Mouse (Mus musculus): ENCODE data around the gene Ddx28. TPM values are rescaled to one million over a fixed set of nuclear protein-coding genes. Genes with fewer than 3 reads are reported as not detected.
"Not testable (repeated sequence)": the region's sequence is repeated elsewhere in the genome, so short reads cannot be mapped to it uniquely, and the experiment has no call there.

The Ddx28 gene
- polyA plus RNA-seq, 1 experiment from 2014 or later: 10.2 TPM

DNA sequence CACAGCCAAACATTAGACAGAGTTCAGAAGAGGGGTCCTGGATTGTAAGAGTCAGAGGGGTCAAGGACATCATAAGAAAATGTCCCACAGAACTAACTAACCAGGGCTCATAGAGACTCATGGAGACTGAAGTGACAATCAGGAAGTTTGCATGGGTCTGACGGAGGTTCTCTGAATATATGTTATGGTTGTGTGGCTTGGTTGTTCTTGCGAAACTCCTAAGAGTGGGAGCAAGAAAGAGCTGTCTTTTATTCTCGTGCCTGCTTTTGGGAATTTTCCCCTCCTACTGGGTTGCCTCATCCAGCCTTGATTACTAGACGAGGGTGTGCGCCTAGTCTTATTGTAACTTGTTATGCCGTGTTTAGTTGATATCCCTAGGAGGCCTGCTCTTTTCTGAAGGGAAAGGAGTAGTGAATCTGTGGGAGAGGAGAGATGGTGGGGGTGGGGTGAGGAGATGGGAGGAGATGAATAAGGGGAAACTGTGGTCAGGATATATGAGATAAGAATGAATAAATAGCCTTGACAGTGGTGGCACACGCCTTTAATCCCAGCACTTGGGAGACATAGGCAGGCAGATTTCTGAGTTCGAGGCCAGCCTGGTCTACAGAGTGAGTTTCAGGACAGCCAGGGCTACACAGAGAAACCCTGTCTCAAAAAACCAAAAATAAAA, 7.0 kb downstream of the Ddx28 start:
- no peaks in the 10 kb centered on the region for H3K36me3 ChIP-seq (ENCODE audit: inconsistent target)
- H3K4me3 ChIP-seq (ENCODE audit: inconsistent target): no peak overlapping the region
- WGBS (ENCODE audit: missing documents): 21% methylated on average over 8 of the region's 8 CpGs
- peaks cover 17% of the 10 kb centered on the region for H3K79me2 ChIP-seq (ENCODE audit: inconsistent target)
- peak overlapping the region; percentile 93 for H3K27ac ChIP-seq

- WGBS (ENCODE audit: missing documents): 98% methylated on average over 4 of the region's 4 CpGs
- no peak overlapping the region for H3K4me3 ChIP-seq (ENCODE audit: inconsistent target)
- no peaks in the 10 kb centered on the region for H3K36me3 ChIP-seq (ENCODE audit: inconsistent target)
- no peaks in the 10 kb centered on the region for H3K79me2 ChIP-seq (ENCODE audit: inconsistent target)
- H3K27ac ChIP-seq: no peak overlapping the region
Observed at GRCm38 (mm10) chr8:106001908-106002307, 9.8 kb downstream of the Ddx28 start.

DNA sequence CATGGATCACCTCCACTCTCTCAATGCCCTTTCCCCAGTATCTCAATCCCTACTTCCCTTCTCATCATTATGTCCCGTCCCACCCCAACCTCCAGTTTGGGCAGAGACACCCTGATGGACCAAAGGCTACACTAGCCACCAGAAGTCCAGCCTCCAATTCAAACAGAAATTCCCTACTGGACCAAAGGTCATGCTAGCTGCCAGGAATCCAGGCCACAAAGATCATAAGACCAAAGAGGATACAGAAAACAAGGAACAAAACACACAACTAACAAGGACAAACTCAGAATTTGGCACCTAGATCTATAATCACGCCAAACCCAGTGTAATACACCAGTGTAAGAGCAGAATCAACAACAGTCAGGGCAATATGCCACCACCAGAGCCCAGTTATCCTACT, 12.7 kb downstream of the Ddx28 start:
- 100% methylated on average over 2 of the region's 2 CpGs for WGBS (ENCODE audit: missing documents)
- no peaks in the 10 kb centered on the region for H3K79me2 ChIP-seq (ENCODE audit: inconsistent target)
- no peak overlapping the region for H3K27ac ChIP-seq
- no peak overlapping the region for H3K4me3 ChIP-seq (ENCODE audit: inconsistent target)
- H3K36me3 ChIP-seq (ENCODE audit: inconsistent target): no peaks in the 10 kb centered on the region

GRCm38 (mm10) chr8:105996359-105996758, 15.3 kb downstream of the Ddx28 start:
- H3K4me3 ChIP-seq (ENCODE audit: inconsistent target): no peak overlapping the region

DNA sequence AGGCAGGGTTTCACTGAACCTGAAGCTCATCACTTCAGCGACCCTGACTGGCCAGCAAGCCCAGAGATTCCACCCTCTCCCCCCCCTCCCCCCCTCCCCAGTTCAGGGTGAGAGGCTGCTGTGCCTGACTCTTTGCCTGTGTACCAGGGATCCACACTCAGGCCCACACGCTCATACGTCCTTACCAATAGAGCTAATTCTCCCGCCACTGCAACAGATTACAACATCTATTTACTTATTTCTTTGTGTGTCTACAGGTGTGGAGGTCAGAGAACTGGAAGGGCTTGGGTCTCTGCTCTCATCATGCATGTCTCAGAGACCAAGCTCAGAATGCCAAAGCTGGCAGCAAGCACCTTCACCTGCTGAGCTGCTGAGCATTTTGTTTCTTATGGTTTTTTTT, 18.5 kb downstream of the Ddx28 start:
- Histone ChIP-seq H3K79me2 (ENCODE audit: inconsistent target) (peaks cover 18% of the 10 kb centered on the region), H3K4me3 (ENCODE audit: inconsistent target) (no peak overlapping the region), H3K36me3 (ENCODE audit: inconsistent target) (peaks cover 12% of the 10 kb centered on the region), H3K27ac (no peak overlapping the region)
- WGBS (ENCODE audit: missing documents): 90% methylated on average over 4 of the region's 4 CpGs

More at GRCm38 (mm10) chr8:105996359-105996758, 15.3 kb downstream of the Ddx28 start:
- peak overlapping the region; percentile 91 for H3K27ac ChIP-seq
- WGBS (ENCODE audit: missing documents): 2% methylated on average over 5 of the region's 7 CpGs
- H3K36me3 ChIP-seq (ENCODE audit: inconsistent target): no peaks in the 10 kb centered on the region
- H3K79me2 ChIP-seq (ENCODE audit: inconsistent target): peaks cover under 1% of the 10 kb centered on the region; the same call in 1 of the 2 replicates

GRCm38 (mm10) chr8:105992499-105992898, 19.2 kb downstream of the Ddx28 start:
- WGBS (ENCODE audit: missing documents): 38% methylated on average over 5 of the region's 5 CpGs
- Histone ChIP-seq H3K36me3 (ENCODE audit: inconsistent target) (peaks cover 20% of the 10 kb centered on the region), H3K4me3 (ENCODE audit: inconsistent target) (no peak overlapping the region), H3K27ac (peak overlapping the region; percentile 86), H3K79me2 (ENCODE audit: inconsistent target) (peaks cover 18% of the 10 kb centered on the region)

DNA sequence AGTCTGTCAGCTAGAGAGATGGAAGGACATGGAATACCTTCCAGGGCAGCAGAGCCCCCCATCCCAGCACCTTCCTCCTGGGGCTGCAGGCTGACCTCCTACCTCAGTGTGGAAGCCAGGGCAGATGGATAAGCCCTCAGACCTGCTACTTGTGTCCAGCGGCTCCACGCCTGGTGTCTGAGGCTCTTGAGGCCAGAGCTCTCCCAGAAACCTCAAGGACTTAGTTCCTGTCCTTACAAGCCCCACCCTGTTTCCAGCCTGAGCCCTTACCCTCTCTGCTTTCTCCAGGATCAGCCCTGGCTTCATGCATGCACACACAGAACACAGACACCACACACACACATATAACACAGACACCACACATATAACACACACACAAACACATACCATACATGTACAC, 20.1 kb downstream of the Ddx28 start:
- H3K27ac ChIP-seq: peak overlapping the region; percentile 86
- peaks cover 18% of the 10 kb centered on the region for H3K79me2 ChIP-seq (ENCODE audit: inconsistent target)
- 25% methylated on average over 2 of the region's 2 CpGs for WGBS (ENCODE audit: missing documents)
- H3K36me3 ChIP-seq (ENCODE audit: inconsistent target): peaks cover 24% of the 10 kb centered on the region
- peak overlapping the region; percentile 35 for H3K4me3 ChIP-seq (ENCODE audit: inconsistent target)

- Histone ChIP-seq H3K79me2 (ENCODE audit: inconsistent target) (peaks cover 18% of the 10 kb centered on the region), H3K36me3 (ENCODE audit: inconsistent target) (peaks cover 24% of the 10 kb centered on the region), H3K27ac (peak within 1 kb of the TSS; percentile 86), H3K4me3 (ENCODE audit: inconsistent target) (peak within 1 kb of the TSS; percentile 35)
- 13% methylated on average over 15 of the region's 15 CpGs for WGBS (ENCODE audit: missing documents)
Observed at GRCm38 (mm10) chr8:105990856-105991387, 20.8 kb downstream of the Ddx28 start, which contains the start of gene Dus2. Dus2 (plus strand) TSS chr8:105991337.

GRCm38 (mm10) chr8:105988546-105988945, 23.1 kb downstream of the Ddx28 start:
- 94% methylated on average over 11 of the region's 11 CpGs for WGBS (ENCODE audit: missing documents)
- Histone ChIP-seq H3K36me3 (ENCODE audit: inconsistent target) (peaks cover 32% of the 10 kb centered on the region), H3K27ac (no peak overlapping the region), H3K79me2 (ENCODE audit: inconsistent target) (peaks cover 18% of the 10 kb centered on the region), H3K4me3 (ENCODE audit: inconsistent target) (no peak overlapping the region)

GRCm38 (mm10) chr8:105983406-105983805, 28.3 kb downstream of the Ddx28 start:
- WGBS (ENCODE audit: missing documents): 35% methylated on average over 5 of the region's 11 CpGs
- H3K27ac ChIP-seq: peak overlapping the region; percentile 48
- H3K79me2 ChIP-seq (ENCODE audit: inconsistent target); H3K4me3 ChIP-seq (ENCODE audit: inconsistent target): not testable (repeated sequence)
- peaks cover 22% of the 10 kb centered on the region for H3K36me3 ChIP-seq (ENCODE audit: inconsistent target)

DNA sequence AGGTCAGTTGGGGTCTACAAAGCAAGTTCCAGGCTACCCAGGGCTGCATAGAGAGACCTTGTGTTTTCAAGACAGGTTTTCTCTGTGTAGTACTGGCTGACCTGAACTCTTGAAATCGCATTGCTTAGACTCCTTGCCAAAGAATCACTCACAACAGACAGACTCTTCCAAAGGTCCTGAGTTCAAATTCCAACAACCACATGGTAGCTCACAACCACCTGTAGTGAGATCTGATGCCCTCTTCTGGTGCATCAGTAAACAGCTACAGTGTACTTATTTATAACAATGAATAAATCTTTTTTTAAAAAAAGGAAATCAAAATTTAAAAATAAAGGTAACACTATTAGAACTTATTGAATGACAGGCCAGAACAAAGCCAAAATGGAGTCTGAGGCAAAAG, 30.5 kb downstream of the Ddx28 start:
- Histone ChIP-seq H3K36me3 (ENCODE audit: inconsistent target) (peaks cover 8% of the 10 kb centered on the region; the same call in 1 of the 2 replicates), H3K27ac (no peak overlapping the region), H3K4me3 (ENCODE audit: inconsistent target) (no peak overlapping the region), H3K79me2 (ENCODE audit: inconsistent target) (no peaks in the 10 kb centered on the region)
- 89% methylated on average over 1 of the region's 1 CpGs for WGBS (ENCODE audit: missing documents)

DNA sequence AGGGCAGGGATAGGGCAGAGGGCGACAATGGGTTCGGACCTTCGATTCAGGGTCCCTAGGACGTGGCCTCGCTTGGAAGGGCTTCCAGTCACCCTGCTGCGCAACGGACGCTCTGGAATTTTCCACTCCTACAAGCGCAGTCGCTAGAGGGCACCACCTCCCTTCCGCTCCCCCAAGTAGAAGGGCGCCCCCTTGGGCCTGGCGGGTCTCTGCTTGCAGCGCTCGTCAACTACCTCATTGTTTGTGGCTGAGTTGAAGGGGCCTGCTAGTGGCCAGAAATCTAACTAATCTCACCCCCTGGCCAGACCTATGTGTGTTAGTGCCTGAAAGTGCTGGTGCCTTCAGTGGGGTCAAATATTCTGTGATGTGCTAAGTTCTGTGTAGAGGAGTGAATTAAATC, 32.4 kb downstream of the Ddx28 start, which contains the start of gene Dpep3:
Gene Dpep3 (minus strand): TSS at position 105 of the 400 bp plus-strand sequence.
- Histone ChIP-seq H3K4me3 (ENCODE audit: inconsistent target) (no peak within 1 kb of the TSS), H3K27ac (no peak within 1 kb of the TSS), H3K79me2 (ENCODE audit: inconsistent target) (no peaks in the 10 kb centered on the region), H3K36me3 (ENCODE audit: inconsistent target) (no peaks in the 10 kb centered on the region)
- 96% methylated on average over 14 of the region's 15 CpGs for WGBS (ENCODE audit: missing documents)

DNA sequence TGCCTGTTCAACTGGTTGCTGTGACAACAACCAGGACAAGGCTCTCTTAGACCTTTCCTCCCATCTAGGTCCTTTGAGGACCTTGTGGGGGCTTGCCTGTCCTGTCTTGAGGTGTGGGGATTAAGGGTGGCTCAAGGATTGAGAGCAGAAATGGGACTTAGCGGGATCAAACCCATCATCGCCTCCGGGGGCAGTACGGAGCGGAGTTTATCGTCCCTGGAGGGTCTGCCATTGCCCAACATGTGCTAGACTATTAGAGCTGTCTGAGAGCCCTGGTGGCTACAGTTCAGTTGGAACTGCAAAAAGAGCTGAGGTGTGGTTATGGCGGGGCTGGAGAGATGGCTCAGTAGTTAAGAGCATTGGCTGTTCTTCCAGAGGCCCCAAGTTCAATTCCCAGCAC, 36.3 kb downstream of the Ddx28 start:
- whole genome bisulfite sequencing (ENCODE audit: missing documents): 87% methylated on average over 7 of the region's 7 CpGs
- no peaks in the 10 kb centered on the region for H3K79me2 ChIP-seq (ENCODE audit: inconsistent target)
- H3K4me3 ChIP-seq (ENCODE audit: inconsistent target): no peak overlapping the region
- H3K27ac ChIP-seq: no peak overlapping the region
- H3K36me3 ChIP-seq (ENCODE audit: inconsistent target): no peaks in the 10 kb centered on the region

DNA sequence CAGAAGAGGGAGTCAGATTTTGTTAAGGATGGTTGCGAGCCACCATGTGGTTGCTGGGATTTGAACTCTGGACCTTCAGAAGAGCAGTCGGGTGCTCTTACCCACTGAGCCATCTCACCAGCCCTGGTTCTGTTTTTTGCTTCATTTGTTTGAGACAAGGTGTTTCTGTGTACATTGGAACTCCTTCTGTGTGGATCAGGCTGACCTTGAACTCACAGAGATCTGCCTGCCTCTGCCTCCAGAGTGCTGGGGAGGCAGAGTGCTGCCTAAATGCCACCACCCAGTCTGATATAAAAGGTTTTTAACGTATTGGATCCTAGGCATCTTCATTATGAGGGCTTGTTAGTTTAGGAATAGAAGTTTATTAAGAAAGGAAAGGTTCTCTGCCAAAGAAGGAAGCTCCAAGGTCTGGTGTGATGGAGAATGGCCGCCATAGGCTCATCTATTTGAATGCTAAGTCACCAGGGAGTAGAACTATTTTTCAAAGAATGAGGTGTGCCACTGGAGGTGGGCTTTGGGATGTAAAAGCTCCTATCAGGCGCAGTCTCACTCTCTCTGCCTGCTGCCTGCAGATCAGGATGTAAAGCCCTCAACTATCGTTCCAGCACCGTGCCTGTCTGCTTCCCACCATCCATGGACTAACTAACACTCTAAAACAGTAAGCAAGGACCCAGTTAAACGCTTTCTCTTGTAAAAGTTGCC, 40.5 kb downstream of the Ddx28 start:
- Histone ChIP-seq H3K4me3 (ENCODE audit: inconsistent target) (no peak overlapping the region), H3K79me2 (ENCODE audit: inconsistent target) (no peaks in the 10 kb centered on the region), H3K27ac (no peak overlapping the region), H3K36me3 (ENCODE audit: inconsistent target) (no peaks in the 10 kb centered on the region)
- 87% methylated on average over 7 of the region's 8 CpGs for WGBS (ENCODE audit: missing documents)

DNA sequence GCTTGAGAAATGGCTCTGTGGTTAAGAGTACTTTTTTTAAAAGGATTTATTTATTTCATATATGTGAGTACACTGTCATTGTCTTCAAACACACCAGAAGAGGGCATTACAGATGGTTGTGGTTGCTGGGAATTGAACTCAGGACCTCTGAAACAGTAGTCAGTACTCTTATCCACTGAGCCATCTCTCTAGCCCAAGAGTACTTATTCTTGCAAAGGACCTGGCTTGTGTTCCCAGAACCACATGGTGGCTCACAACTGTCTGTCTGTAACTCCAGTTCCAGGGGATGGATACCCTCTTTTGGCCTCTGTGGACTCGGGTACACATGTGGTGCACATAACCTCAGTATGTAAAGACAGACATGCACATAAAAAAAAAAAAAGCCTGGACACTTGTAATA, 42.3 kb downstream of the Ddx28 start:
- H3K4me3 ChIP-seq (ENCODE audit: inconsistent target): no peak overlapping the region
- H3K27ac ChIP-seq: no peak overlapping the region
- peaks cover 11% of the 10 kb centered on the region for H3K79me2 ChIP-seq (ENCODE audit: inconsistent target)
- WGBS (ENCODE audit: missing documents): 100% methylated on average over 1 of the region's 1 CpGs
- H3K36me3 ChIP-seq (ENCODE audit: inconsistent target): no peaks in the 10 kb centered on the region

All from macrophage (primary cell).